Comparison of ENCODE assay signal across 20 mouse cellular contexts in the genomic region with DNA sequence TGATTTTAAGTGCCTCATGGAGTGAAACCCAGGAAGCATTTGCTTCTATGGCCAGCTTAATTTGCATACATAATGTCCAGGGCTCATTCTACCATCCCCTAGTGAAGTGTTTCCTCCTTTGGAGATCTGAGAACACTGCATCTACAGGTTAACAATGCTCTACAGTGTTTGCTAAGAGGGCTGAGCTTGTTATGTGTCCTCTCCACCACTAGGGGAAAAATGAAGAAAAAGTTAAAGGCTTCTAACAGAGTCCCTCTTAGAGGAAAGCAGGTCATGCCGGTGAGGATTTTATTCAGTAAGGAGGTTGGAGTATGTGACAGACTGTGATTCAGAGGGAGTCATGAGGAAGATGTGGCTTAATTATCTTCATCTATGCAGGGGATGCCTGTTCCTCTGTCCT.
DNase-seq lines count a peak whose midpoint lies in the region; ATAC-seq and TF ChIP-seq lines count a peak whose summit lies in the region.
"Had no signal": no experiment of that assay in that cellular context is flagged by ENCODE, and none has a peak within 500 bp of the region (broad histone marks: within the 10 kb centered on the region; RNA-seq: fewer than 3 reads in every experiment).

No protein-coding gene starts in this region.

- no peak overlapping the region for H3K4me3 ChIP-seq in hindbrain, postnatal 0 days (ENCODE audit: low read length)
- no peak overlapping the region for H3K4me3 ChIP-seq in hindbrain, embryonic 10.5 days
- H3K4me3 ChIP-seq in lung, embryonic 14.5 days (ENCODE audit: low read depth, low read length), result no peak overlapping the region
- H3K4me3 ChIP-seq: forebrain, embryonic 12.5 days; heart, embryonic 10.5 days; intestine, embryonic 15.5 days; lung, embryonic 15.5 days; megakaryocyte, embryonic 14.5 days had no signal

- H3K27me3 ChIP-seq in hindbrain, postnatal 0 days (ENCODE audit: insufficient read depth, low read length), result no peaks in the 10 kb centered on the region
- H3K27me3 ChIP-seq in hindbrain, embryonic 10.5 days (ENCODE audit: insufficient read depth, poor library complexity, severe bottlenecking), result no peaks in the 10 kb centered on the region
- no peaks in the 10 kb centered on the region for H3K27me3 ChIP-seq in lung, embryonic 14.5 days (ENCODE audit: insufficient read depth, low read length)
- H3K27me3 ChIP-seq: forebrain, embryonic 12.5 days; intestine, embryonic 15.5 days; lung, embryonic 15.5 days had no signal

- 42% methylated on average over 1 of the region's 1 CpGs for WGBS in hindbrain, postnatal 0 days
- 71% methylated on average over 1 of the region's 1 CpGs for WGBS in hindbrain, embryonic 10.5 days
- WGBS in lung, embryonic 14.5 days, result 41% methylated on average over 1 of the region's 1 CpGs

- ATAC-seq in hindbrain, postnatal 0 days, result no peak
- ATAC-seq in lung, embryonic 14.5 days (ENCODE audit: insufficient read depth), result no peak
- ATAC-seq in megakaryocyte, adult 5-6 weeks (ENCODE audit: poor library complexity, severe bottlenecking), result no peak
- ATAC-seq: intestine, embryonic 15.5 days had no signal

- peaks cover 15% of the 10 kb centered on the region for H3K4me1 ChIP-seq in hindbrain, postnatal 0 days (ENCODE audit: insufficient read depth, low read length)
- peaks cover 47% of the 10 kb centered on the region for H3K4me1 ChIP-seq in hindbrain, embryonic 10.5 days (replicated peaks)
- no peaks in the 10 kb centered on the region for H3K4me1 ChIP-seq in lung, embryonic 14.5 days (ENCODE audit: insufficient read depth)
- H3K4me1 ChIP-seq: intestine, embryonic 15.5 days; lung, embryonic 15.5 days; megakaryocyte, embryonic 14.5 days had no signal

- no peak for DNase-seq in hindbrain, postnatal 0 days (ENCODE audit: low spot score)
- DNase-seq in hindbrain, embryonic 10.5 days (ENCODE audit: low spot score), result no peak
- no peak for DNase-seq in lung, embryonic 14.5 days
- DNase-seq in lung, postnatal 14 days, result no peak
- DNase-seq in A20 (ENCODE audit: low read depth, low spot score), result peak; percentile 4
- peak; percentile 20 for DNase-seq in R1 (ENCODE audit: low read depth, low spot score)
- DNase-seq in adipocyte (ENCODE audit: low spot score), result no peak
- DNase-seq: adrenal gland, adult 2 months; cerebellum, postnatal 10 days; gastrocnemius, postnatal 36 days; heart, postnatal 36 days; kidney, postnatal 14 days; right cerebral cortex, postnatal 14 days; thymus, postnatal 25 days had no signal

- H3K4me2 ChIP-seq in hindbrain, postnatal 0 days (ENCODE audit: low read depth, low read length), result no peak overlapping the region
- H3K4me2 ChIP-seq in lung, embryonic 14.5 days, result no peak overlapping the region
- H3K4me2 ChIP-seq: forebrain, embryonic 12.5 days; intestine, embryonic 15.5 days; lung, embryonic 15.5 days had no signal

- no peak overlapping the region for H3K9ac ChIP-seq in hindbrain, postnatal 0 days (replicated peaks; ENCODE audit: low read length)
- no peak overlapping the region for H3K9ac ChIP-seq in lung, embryonic 14.5 days
- H3K9ac ChIP-seq: forebrain, embryonic 12.5 days; intestine, embryonic 15.5 days; lung, embryonic 15.5 days had no signal

- no peaks in the 10 kb centered on the region for H3K36me3 ChIP-seq in hindbrain, postnatal 0 days (ENCODE audit: insufficient read depth, low read length)
- no peaks in the 10 kb centered on the region for H3K36me3 ChIP-seq in hindbrain, embryonic 10.5 days
- H3K36me3 ChIP-seq in lung, embryonic 14.5 days (ENCODE audit: insufficient read depth), result no peaks in the 10 kb centered on the region
- H3K36me3 ChIP-seq: forebrain, embryonic 12.5 days; heart, embryonic 10.5 days; intestine, embryonic 15.5 days; lung, embryonic 15.5 days had no signal

- H3K9me3 ChIP-seq in hindbrain, postnatal 0 days (ENCODE audit: low read length), result no peaks in the 10 kb centered on the region
- H3K9me3 ChIP-seq in hindbrain, embryonic 10.5 days, result no peaks in the 10 kb centered on the region
- H3K9me3 ChIP-seq in lung, embryonic 14.5 days (ENCODE audit: low read depth, low read length), result no peaks in the 10 kb centered on the region
- H3K9me3 ChIP-seq: forebrain, embryonic 12.5 days; heart, embryonic 10.5 days; intestine, embryonic 15.5 days; lung, embryonic 15.5 days; megakaryocyte, embryonic 14.5 days had no signal

- TF ChIP-seq CTCF in hindbrain, postnatal 0 days (IDR thresholded peaks at IDR 0.05; ENCODE audit: low read depth), result peak; percentile 63
- peak; percentile 48 for TF ChIP-seq CTCF in lung, embryonic 14.5 days (IDR thresholded peaks at IDR 0.05; ENCODE audit: low read depth)

- no peak overlapping the region for H3K27ac ChIP-seq in hindbrain, postnatal 0 days
- no peak overlapping the region for H3K27ac ChIP-seq in hindbrain, embryonic 10.5 days
- H3K27ac ChIP-seq in lung, embryonic 14.5 days (ENCODE audit: low read depth), result no peak overlapping the region
- H3K27ac ChIP-seq: forebrain, embryonic 12.5 days; heart, embryonic 10.5 days; intestine, embryonic 15.5 days; lung, embryonic 15.5 days had no signal

Comparison
In these comparisons a context has a peak if more than half of its experiments do, and no peak if none do; other contexts are left out.
1. DNase-seq: peak in A20 (single experiment) and R1 (single experiment); none in hindbrain, postnatal 0 days (single experiment), hindbrain, embryonic 10.5 days (single experiment), lung, embryonic 14.5 days (single experiment), lung, postnatal 14 days (single experiment) and adipocyte (single experiment).